Mouse (Mus musculus): ENCODE data around the gene 2700081O15Rik. TPM values are rescaled to one million over a fixed set of nuclear protein-coding genes. Genes with fewer than 3 reads are reported as not detected.

2700081O15Rik gene
- polyA plus RNA-seq, 1 experiment: 32.0 TPM

GRCm38 (mm10) chr19:7420108-7420507 is 2.7 kb downstream of the 2700081O15Rik start:
- no peak for DNase-seq (ENCODE audit: extremely low spot score in 1 of 2, low spot score in 1 of 2)

GRCm38 (mm10) chr19:7420841-7421601 is 3.6 kb downstream of the 2700081O15Rik start:
- DNase-seq (ENCODE audit: extremely low spot score in 1 of 2, low spot score in 1 of 2): no peak

GRCm38 (mm10) chr19:7421602-7422591 is 4.5 kb downstream of the 2700081O15Rik start:
- DNase-seq (ENCODE audit: extremely low spot score in 1 of 2, low spot score in 1 of 2): peak; percentile 37 to 76

- DNase-seq (ENCODE audit: extremely low spot score in 1 of 2, low spot score in 1 of 2): no peak
These were observed 5.2 kb downstream of the 2700081O15Rik start for GRCm38 (mm10) chr19:7422656-7423027.

- DNase-seq (ENCODE audit: extremely low spot score in 1 of 2, low spot score in 1 of 2): peak; percentile 45 to 76
These were observed 5.7 kb downstream of the 2700081O15Rik start for GRCm38 (mm10) chr19:7423028-7423655.

- no peak for DNase-seq (ENCODE audit: extremely low spot score in 1 of 2, low spot score in 1 of 2)
These were observed 6.2 kb downstream of the 2700081O15Rik start for GRCm38 (mm10) chr19:7423656-7424030.

DNA sequence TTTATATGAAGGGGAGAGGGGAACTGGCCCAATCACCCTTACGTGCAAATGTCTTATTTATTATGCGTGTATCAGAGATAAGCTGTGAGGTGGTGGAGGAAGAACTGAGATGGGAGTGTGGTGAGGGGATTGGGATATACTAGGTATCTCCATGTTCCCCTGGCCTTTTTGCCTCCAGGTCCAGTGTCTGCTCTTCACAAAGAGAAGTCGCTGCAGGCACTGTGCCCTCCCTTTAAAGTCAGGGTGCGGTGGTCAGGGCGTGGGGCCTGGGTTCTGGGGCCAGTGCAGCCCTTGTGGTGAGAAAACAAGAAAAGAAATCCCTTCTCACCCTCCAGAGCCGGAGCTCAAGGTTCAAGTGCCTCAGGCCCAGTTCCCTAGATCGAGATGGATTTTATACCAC is 6.7 kb downstream of the 2700081O15Rik start:
- DNase-seq (ENCODE audit: extremely low spot score in 1 of 2, low spot score in 1 of 2): no peak

DNA sequence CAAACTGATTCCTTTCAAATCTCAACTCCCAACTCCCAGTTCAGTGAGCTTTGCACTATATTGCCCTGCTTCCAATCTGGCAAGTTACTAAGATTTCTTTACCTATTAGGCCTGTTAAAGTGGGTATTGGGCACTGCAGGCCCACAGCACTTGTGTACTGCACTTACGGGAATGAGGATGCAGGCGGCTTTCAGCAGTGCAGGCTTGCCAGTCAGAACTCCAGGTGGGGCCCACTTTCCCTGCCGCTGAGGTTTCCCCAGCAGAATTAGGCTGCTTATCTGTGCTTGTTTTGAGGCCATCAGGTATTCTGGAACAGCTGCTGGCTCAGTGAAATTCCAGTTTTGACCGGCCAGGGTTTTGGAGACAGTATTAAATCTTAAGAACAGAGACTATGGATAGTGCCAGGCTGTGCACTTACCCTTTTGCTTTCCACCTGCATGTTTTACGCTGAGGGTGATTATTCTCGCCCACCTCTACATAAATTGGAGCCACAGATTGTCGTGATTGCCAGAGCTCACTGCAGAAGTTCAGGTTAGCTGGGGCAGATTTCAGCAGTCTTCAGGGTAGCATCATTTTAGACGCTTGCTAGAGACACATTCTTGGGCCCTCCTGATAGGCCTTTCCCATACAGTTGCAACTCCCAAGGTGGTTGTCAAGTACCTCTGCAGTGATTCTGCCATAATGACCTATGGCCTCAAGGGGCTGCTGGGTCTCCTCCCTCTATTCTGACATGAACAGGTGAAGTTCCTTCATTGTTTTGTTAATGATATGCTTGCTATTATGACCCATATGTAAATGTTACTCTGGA is 7.4 kb downstream of the 2700081O15Rik start:
- DNase-seq (ENCODE audit: extremely low spot score in 1 of 2, low spot score in 1 of 2): no peak

GRCm38 (mm10) chr19:7425398-7425775 is 8.0 kb downstream of the 2700081O15Rik start:
- no peak for DNase-seq (ENCODE audit: extremely low spot score in 1 of 2, low spot score in 1 of 2)

DNA sequence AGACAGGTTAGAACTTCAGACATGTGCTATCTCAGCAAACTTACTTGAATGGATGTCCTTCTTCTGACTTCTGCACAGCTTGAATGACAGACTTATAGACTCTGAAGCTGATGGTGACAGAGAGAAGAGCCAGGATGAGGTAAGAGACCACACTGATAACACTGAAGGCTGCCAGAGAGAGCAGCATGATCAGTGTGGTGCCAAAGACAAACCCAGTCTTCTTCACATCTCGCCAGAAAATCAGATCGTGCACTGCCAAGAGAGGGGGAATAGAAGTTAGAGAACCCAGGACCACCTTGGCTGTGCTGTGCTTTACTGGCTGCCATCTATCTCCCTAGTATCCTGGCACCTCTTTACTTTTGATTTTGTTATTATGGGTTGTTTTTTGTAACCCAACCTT is 17.5 kb downstream of the 2700081O15Rik start:
- no peak for DNase-seq (ENCODE audit: extremely low spot score in 1 of 2, low spot score in 1 of 2)

DNA sequence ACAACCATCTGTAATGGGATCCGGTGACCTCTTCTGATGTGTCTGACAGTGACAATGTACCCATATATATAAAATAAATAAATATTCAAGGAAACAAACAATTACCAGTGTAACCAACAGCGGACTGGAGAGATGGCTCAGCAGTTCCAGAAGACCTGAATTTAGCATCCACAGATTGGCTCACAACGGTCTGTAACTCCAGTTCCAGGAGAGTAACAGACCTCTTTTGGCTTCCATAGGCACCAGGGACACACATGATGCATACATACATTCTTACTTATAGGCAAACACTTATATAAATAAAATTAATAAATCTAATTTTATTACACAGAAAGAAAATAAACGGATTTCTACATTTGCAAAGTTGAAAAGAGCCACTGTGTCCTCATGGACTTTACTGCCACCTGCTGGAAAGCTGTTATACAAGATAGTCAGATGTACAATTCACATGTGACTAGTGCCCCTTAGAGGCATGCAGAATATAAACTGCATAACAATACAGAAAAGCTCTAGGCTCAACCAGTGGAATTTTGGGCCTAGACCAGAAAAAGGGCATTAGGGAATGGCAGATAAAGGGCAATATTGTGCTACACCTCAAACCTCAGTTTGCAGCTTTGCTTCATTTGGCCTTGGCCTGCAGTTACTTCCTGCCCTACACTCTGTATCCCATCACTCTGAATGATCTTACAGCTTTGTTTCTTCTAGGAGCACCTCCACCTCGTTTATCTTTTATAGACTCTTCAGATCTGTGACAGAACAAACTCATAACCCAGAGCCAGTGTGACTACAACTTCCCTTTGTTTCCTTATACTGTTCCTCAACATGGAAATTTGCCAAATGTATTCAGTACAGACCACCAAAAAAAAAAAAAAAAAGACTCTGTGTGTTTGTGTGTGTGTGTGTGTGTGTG is 18.9 kb downstream of the 2700081O15Rik start:
- DNase-seq (ENCODE audit: extremely low spot score in 1 of 2, low spot score in 1 of 2): peak in 1 of 2 experiments; percentile 83

- no peak for DNase-seq (ENCODE audit: extremely low spot score in 1 of 2, low spot score in 1 of 2)
These were observed 20.9 kb downstream of the 2700081O15Rik start for GRCm38 (mm10) chr19:7438295-7438694.

DNA sequence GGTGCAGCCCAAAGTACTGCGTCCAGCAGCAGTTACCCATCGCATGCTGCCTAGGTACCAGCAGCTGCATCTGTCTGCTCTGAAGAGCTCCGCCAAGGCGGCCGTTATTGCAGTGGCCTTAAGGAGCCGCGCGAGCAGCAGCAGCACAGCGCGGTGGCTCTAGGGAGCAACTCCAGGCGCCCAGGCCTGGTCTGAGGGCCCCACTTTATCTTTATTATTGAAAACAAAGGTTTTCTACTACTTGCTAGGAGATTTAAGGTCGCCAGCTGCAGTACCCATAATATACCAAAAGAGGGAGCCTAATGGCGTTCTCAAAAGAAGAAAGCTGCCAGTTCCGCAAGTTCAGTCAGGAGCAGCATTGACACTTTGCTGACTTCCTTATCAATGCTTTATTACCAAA is 24.1 kb downstream of the 2700081O15Rik start:
- peak in 1 of 2 experiments; percentile 83 for DNase-seq (ENCODE audit: extremely low spot score in 1 of 2, low spot score in 1 of 2)

- no peak for DNase-seq (ENCODE audit: extremely low spot score in 1 of 2, low spot score in 1 of 2)
These were observed 27.7 kb downstream of the 2700081O15Rik start for GRCm38 (mm10) chr19:7445105-7445504.

DNA sequence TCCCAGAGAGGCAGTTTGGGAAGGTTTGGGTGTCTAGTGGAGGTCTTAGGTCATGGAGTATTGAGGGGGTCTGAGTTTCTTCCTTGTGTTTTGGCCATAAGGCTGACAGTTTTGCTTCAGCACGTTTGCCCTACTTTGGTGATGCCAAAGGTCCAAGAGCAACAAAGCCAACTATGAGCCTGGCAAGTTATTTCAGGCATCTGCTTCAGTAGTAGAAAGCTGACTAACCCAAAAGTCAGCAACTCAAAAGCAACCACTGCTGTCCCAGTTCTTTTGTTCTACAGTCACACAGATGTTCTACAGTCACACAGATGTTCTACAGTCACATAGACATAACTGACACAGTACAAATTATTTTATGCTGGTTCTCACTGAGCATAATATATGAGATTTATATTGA is 28.2 kb downstream of the 2700081O15Rik start:
- no peak for DNase-seq (ENCODE audit: extremely low spot score in 1 of 2, low spot score in 1 of 2)

- DNase-seq (ENCODE audit: extremely low spot score in 1 of 2, low spot score in 1 of 2): peak; percentile 12 to 28
These were observed 39.4 kb downstream of the 2700081O15Rik start for GRCm38 (mm10) chr19:7456803-7457202.

GRCm38 (mm10) chr19:7458901-7459300 is 41.5 kb downstream of the 2700081O15Rik start:
- no peak for DNase-seq (ENCODE audit: extremely low spot score in 1 of 2, low spot score in 1 of 2)

DNA sequence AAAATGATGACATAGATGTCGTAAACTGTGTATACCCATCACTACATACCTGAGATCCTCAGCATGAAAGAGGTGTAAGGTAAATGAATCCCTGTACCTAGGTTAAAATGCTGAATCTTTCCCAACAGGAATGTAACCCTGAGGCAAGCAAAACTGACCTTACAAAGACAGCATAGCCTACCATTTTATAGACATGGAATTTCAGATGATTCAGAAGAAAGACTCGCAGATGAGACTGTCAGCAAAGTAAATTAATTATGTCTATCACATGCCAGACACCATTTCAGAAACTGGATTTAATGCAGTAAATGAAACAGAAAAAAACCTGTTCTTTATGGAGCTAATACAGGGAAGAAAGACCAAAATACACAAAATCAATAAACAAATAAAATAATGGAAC is 41.9 kb downstream of the 2700081O15Rik start:
- DNase-seq (ENCODE audit: extremely low spot score in 1 of 2, low spot score in 1 of 2): no peak

DNA sequence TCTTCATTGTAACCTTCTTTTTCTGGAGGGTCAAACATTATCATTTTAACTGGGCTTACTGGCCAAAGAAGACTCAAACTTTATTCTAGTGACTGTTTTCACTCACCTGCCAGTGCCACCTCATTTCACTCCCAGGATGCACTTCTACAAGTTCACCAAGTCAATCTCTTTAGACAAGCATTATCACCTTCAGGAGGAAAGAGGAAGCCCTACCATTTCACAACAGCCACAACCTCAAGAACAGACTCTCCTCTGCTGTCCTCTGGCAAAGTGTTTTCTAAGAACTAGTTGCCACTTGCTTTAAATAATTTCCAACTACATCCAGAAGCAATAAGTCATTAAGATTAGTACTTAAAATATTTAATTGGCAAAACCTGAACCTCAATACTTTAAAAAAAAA is 50.5 kb downstream of the 2700081O15Rik start:
- no peak for DNase-seq (ENCODE audit: extremely low spot score in 1 of 2, low spot score in 1 of 2)
